Mouse (Mus musculus): ENCODE data around the gene Lrit2. TPM values are rescaled to one million over a fixed set of nuclear protein-coding genes. Genes with fewer than 3 reads are reported as not detected.

Lrit2 gene
- not detected for total RNA-seq (2021)
- long read RNA-seq, experiment 1 = 0 reads
- long read RNA-seq, experiment 2 = 0 reads

GRCm38 (mm10) chr14:37067629-37068028, at the start of gene Lrit2:
Lrit2 (plus strand) TSS chr14:37067929.
- no peak for DNase-seq
- intact Hi-C loops (cut with DNase I; ENCODE audit: low total_unique reads) = no loop called here

DNA sequence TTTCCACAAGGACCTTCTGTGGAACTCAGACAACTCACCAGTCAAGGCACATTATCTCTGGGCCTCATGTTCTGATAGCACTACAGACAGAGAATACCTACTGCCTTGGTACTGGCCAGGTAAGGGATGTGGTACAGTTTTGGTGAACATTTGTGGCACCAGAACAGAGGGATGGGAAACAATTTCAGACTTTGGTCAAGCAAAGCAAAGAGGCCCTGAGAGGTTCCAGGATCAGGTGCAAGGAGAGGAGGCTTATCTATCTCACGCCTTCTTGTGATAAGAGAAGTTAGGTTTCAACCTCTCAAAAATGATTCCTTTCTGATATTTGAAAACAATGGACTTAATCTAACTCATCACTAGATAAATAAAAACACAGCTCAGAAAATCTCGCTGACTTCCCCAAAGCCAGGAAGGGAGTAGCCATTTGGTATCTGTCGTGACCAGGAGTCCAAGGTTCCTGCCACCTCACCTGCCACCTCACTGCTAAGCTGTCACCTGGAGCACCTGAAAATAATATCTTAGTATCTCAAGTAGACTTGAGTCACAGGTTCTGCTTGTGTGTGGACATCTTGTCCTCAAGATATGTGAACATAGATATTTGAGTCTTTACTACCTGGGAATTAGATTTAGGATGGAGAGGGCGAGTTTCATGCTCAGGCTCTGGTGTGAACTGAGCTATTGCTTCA, 40.3 kb upstream of the Lrit2 start:
- intact Hi-C loops (cut with DNase I; ENCODE audit: low total_unique reads) = no loop called here

DNA sequence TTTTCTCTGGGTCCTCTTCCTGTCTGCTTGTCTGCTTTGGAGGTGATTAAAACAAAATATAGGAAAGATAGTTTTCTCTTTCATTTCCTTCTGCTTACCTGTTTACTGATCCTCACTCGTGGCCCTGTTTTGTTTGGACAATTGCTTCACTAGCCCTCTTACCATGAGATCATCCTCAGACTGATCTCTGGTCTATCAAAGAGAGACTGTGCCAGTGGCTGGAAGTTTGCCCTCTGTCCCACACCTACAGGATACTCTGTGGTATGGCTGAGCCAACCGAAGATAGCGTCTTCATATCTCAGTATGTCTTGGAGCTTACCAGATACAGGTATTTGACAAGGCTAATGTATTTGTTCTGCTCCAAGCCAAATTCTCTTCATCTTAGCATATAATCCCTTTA, 39.8 kb upstream of the Lrit2 start:
- no peak for DNase-seq
- intact Hi-C loops (cut with DNase I; ENCODE audit: low total_unique reads) = no loop called here

More for the DNA sequence above, 40.3 kb upstream of the Lrit2 start:
- DNase-seq = no peak

DNA sequence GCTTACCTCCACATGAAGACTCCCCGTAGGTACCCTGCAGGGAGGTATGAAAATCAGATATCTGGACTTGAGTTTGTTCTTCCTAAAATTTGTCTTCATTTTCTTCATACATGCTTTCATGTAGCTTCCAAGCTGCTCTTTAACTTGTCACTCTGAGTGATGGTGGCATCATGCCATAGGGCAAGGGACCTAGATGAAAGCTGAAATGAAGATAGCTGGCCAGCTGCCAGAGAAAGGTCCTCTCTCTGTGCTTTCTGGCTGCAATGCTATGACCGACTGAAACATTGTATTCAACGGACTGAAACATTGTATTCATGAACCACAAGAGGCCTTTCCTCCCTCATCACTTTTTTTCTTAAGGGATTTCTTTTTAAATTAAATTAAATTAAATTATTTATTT, 39.2 kb upstream of the Lrit2 start:
- DNase-seq = no peak
- intact Hi-C loops (cut with DNase I; ENCODE audit: low total_unique reads) = no loop called here

- intact Hi-C loops (cut with DNase I; ENCODE audit: low total_unique reads) = loop anchor here (5.0 kb wide), 2 partner anchors 75 to 170 kb away; no protein-coding TSS in a partner anchor
- DNase-seq = peak; percentile 14
Measured at GRCm38 (mm10) chr14:37032481-37033104, 35.1 kb upstream of the Lrit2 start.

DNA sequence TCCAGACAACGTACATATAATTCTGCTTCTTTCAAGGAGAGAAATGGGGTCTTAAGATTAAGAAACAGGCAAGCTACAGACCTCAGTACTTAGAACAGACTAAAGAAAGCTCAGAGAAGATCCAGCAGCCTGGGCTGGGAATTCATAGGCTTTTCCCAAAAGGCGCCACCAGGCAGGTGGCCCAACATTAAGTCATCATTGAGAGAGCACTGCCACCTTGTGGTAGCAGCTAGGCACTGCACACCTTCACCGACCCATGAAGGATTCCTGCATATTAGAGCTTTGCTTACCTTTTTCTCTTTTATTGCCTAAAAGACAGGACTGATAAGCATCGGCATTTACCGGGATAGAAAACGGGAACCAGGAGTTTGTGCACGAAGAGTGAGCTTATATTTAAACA, 34.5 kb upstream of the Lrit2 start:
- peak; percentile 58 for DNase-seq
- intact Hi-C loops (cut with DNase I; ENCODE audit: low total_unique reads) = loop anchor here (5.0 kb wide), 2 partner anchors 76 to 171 kb away; no protein-coding TSS in a partner anchor

GRCm38 (mm10) chr14:37034432-37034831, 33.3 kb upstream of the Lrit2 start:
- intact Hi-C loops (cut with DNase I; ENCODE audit: low total_unique reads) = loop anchor here (5.0 kb wide), 2 partner anchors 77 to 172 kb away; no protein-coding TSS in a partner anchor
- no peak for DNase-seq

DNA sequence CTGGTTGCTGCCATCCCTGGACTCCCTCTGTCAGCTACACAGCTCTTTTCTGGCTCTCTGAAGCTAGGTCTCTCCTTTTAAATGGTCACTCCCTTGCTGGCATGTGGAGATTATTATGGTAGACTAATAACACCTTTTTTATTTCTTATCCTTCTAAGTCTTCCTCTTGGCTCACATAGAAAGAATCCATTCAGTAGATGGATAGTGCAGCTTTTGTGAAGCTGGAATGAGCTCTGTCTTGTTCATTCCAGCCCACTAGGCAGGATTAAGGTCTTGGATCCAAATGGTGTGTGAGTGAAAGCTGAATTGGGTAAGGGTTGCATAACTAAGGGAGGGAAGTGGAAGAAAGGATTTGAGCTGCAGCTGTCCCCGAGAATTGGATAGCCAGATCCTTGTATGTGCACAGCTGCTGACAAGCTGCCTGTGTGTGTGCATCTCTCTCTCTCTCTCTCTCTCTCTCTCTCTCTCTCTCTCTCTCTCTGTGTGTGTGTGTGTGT, 18.8 kb upstream of the Lrit2 start, which contains the start of gene Rgr:
Gene Rgr, minus strand, starts transcription at position 51 of the 497 bp plus-strand sequence.
- intact Hi-C loops (cut with DNase I; ENCODE audit: low total_unique reads) = no loop called here
- DNase-seq = no peak

DNA sequence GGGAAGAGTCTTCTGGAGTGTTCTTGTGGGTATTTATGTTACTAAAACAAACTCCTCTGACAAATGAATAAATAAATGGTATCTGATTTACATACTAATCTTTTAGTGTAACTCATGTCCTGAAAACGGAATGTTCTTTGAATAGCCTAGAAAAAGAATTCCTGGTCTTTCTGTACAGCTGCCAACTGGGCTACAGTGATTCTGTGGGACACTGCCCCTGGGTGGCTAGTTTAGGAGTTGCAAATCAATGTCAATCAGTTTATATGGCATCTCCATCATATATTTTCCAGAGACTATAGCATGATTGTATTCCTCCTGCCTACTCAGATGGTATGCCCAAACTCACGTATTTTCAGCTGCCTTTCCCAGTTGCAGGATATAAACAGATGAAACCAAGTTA, 2.9 kb upstream of the Lrit2 start:
- DNase-seq = no peak
- intact Hi-C loops (cut with DNase I; ENCODE audit: low total_unique reads) = no loop called here

DNA sequence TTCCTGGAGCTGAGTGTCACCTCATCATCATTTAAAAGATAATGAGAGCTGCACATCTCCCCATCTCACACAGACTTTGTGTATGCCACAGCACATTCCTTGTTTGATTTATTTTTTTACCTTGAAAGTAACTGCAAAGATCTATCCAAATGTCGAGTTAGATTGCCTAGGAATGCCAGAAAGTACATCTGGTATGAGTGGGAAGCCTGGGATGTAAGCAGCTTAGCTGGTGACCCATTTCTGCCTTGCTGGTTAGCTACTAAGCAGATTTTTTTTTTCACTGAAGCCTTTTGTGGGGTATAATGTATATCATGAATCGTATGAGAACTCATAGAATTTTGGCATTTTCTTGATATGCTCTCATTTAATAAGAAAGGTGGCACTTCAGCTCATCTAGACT, 1.1 kb upstream of the Lrit2 start:
- DNase-seq = no peak
- intact Hi-C loops (cut with DNase I; ENCODE audit: low total_unique reads) = no loop called here

DNA sequence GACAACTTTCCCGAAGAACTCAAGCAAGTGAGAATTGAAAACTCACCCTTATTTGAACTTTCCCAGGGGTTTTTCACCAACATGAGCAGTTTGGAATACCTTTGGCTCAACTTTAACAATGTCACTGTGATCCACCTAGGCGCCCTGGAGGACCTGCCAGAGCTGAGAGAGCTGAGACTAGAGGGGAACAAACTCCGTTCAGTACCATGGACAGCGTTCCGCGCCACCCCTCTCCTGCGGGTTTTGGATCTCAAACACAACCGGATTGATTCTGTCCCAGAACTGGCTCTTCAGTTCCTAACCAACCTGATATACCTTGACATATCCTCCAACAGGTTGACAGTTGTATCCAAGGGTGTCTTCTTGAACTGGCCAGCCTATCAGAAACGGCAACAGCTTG, 787 bp downstream of the Lrit2 start:
- intact Hi-C loops (cut with DNase I; ENCODE audit: low total_unique reads) = no loop called here
- DNase-seq = peak; percentile 62

DNA sequence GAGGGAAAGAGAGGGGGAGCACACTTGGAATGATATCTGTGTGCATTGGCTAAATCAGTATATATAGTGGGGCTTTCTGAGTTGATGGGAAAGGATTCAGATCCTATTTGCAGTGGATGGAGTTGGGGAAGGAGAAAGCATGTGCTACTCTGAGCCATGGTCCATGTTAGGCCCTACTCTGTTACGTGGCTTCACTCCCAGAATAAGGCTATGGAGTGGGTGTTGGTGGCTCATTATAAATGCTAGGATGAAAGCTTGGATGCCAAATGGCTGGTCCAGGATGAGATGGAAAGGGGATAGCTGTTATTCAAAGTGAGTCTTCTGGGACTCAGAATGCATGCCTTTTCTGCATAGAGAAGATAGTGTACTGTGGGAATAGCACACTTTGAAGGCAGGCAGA, 13.0 kb downstream of the Lrit2 start:
- no peak for DNase-seq
- intact Hi-C loops (cut with DNase I; ENCODE audit: low total_unique reads) = no loop called here

- intact Hi-C loops (cut with DNase I; ENCODE audit: low total_unique reads) = no loop called here
Measured at GRCm38 (mm10) chr14:37083755-37084154, 16.0 kb downstream of the Lrit2 start.

DNA sequence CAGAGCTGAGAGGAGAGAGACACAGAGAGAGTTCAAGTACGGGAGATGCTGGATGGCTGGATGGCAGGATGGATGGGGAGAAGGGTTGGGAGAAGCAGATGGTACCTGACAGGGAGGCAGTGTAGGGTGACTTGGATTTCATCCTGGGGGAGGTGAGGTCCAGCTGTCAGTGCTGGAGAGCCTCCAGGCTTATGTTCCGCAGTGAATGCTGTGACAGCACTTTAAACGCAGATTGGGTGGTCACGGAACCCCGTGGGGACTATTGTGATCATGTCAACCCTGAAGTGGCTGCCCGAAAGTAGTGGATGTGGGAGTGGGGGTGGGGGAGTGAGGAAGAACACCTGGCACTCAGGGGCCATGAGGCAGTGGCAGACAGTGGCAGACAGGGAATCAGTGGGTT, 26.7 kb downstream of the Lrit2 start:
- intact Hi-C loops (cut with DNase I; ENCODE audit: low total_unique reads) = no loop called here
- DNase-seq = no peak

More at GRCm38 (mm10) chr14:37083755-37084154, 16.0 kb downstream of the Lrit2 start:
- DNase-seq = no peak

- intact Hi-C loops (cut with DNase I; ENCODE audit: low total_unique reads) = no loop called here
- DNase-seq = no peak
Measured at GRCm38 (mm10) chr14:37095556-37095955, 27.8 kb downstream of the Lrit2 start.

- no peak for DNase-seq
- intact Hi-C loops (cut with DNase I; ENCODE audit: low total_unique reads) = no loop called here
Measured at GRCm38 (mm10) chr14:37097956-37098530, 30.3 kb downstream of the Lrit2 start, which contains the start of gene Cdhr1. Cdhr1 (minus strand) TSS chr14:37098347.

DNA sequence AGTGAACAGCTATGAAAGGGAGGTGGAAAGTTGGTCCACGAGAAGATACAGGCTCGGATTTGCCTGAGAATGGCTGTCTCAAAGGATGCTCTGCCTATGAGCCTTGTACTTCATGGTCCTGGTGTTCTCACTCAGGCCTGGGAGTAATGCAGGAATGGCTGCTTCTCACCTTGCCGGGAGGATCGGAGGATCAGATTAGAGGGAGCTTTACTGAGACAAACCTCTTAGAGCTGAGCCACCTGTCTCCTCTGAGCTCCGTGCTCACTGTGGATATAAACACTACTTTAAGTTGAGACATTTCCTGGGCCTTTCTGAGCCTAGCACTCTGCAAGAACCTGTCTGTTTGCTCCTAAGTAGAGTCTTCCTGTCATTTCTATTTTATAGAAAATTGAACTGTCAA, 33.8 kb downstream of the Lrit2 start:
- intact Hi-C loops (cut with DNase I; ENCODE audit: low total_unique reads) = no loop called here
- DNase-seq = no peak

DNA sequence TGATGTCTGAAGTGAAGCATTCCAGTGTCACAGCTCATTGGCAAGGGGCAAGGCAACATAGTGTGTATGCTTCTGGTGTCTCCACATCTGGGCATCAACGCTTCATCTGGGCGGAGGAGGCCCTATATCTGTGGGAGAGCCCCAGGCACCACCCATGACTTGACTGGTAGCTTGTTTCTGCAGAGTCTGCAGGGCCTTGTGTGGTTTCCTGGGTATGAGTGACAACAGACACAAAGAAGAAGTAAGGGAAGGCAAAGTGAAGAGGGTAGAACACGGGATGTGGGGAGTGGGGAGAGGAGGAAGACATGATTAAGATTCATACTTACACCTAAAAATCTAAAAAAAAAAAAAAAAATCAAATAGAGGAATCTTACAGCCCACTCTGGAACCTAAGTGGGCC, 34.8 kb downstream of the Lrit2 start:
- intact Hi-C loops (cut with DNase I; ENCODE audit: low total_unique reads) = no loop called here
- no peak for DNase-seq

DNA sequence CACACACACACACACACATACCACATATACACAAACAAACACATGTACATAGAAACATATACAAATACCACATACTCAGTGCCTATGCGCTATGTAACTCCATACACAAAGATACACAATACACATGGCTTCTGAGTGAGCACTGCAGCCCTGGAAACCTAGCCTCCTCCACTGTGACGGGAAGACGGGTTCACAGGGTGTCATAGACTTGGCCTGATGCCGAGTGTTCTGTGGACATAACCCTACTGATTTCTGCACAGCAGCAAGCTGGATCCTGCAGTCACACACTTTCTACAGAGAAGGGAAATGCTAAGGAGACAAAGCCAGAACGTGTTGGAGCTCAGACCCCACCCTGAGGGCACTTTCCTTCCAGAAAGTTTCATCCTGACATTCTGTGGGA, 37.0 kb downstream of the Lrit2 start:
- DNase-seq = no peak

GRCm38 (mm10) chr14:37105846-37106245, 38.1 kb downstream of the Lrit2 start:
- intact Hi-C loops (cut with DNase I; ENCODE audit: low total_unique reads) = no loop called here
- no peak for DNase-seq

More for the DNA sequence above, 37.0 kb downstream of the Lrit2 start:
- intact Hi-C loops (cut with DNase I; ENCODE audit: low total_unique reads) = no loop called here

All from gastrocnemius, postnatal 14 days (tissue).